Mouse (Mus musculus) kidney, adult 2 months (tissue): ENCODE measurements at regions not wholly inside any gene's neighbourhood (a gene's known extent, or its start where the extent isn't known, plus 50 kb on each side); places are given as distances from the start of the nearest gene placed in this dataset.

ENCODE experiments used
- DNase-seq: peaks from one replicate; pipeline ENCODE4 v3.0.0; 2021
- H3K27ac ChIP-seq: fragments of 200-500 bp; 2 replicates; pipeline ENCODE4 v1.5.1; 2012; ENCODE audit warnings: low read depth, low read length, control low read depth, inconsistent platforms; ENCODE audit not compliant: insufficient read depth
- H3K27me3 ChIP-seq: fragments of 200-500 bp; replicated peaks from 2 replicates; pipeline ENCODE4 v1.6.1; 2012; ENCODE audit warnings: mild to moderate bottlenecking, moderate library complexity, low read length, inconsistent platforms; ENCODE audit not compliant: control insufficient read depth, insufficient read depth
- H3K36me3 ChIP-seq: fragments of 200-500 bp; 2 replicates; pipeline ENCODE4 v1.6.1; 2012; ENCODE audit warnings: mild to moderate bottlenecking, moderate library complexity, low read length, inconsistent platforms; ENCODE audit not compliant: control insufficient read depth, insufficient read depth
- H3K4me1 ChIP-seq: fragments of 200-500 bp; 2 replicates; pipeline ENCODE4 v1.6.1; 2011; ENCODE audit warnings: low read length; ENCODE audit not compliant: control insufficient read depth, insufficient read depth
- H3K4me3 ChIP-seq: fragments of 200-500 bp; 2 replicates; pipeline ENCODE4 v1.5.1; 2011; ENCODE audit warnings: mild to moderate bottlenecking, low read depth, low read length, control low read depth; ENCODE audit not compliant: insufficient read depth
- CTCF ChIP-seq: fragments of 200-500 bp; conservative IDR thresholded peaks from 2 replicates; pipeline ENCODE4 v1.5.1; 2011; ENCODE audit warnings: low read depth, mild to moderate bottlenecking, control low read depth, low read length, moderate library complexity, mixed read lengths; ENCODE audit not compliant: insufficient read depth, insufficient read length
- POLR2A ChIP-seq: fragments of 200-500 bp; IDR thresholded peaks from one replicate; pipeline ENCODE4 v1.6.1; 2011; ENCODE audit warnings: low read depth, low read length, control low read depth
- WGBS: fragments of 180-500 bp; shearing (Covaris S2); methylation state at CpG from one replicate; pipeline ENCODE4 v1.1.7; 2018; 5-methylcytosine and 5-hydroxymethylcytosine counted together

GRCm38 (mm10) chr3:148336091-148336511, 654.3 kb downstream of the Adgrl2 start:
- Histone ChIP-seq H3K36me3 (no peaks in the 10 kb centered on the region), H3K4me3 (no peak overlapping the region), H3K27ac (no peak overlapping the region), H3K4me1 (no peaks in the 10 kb centered on the region), H3K27me3 (no peaks in the 10 kb centered on the region)
- DNase-seq = peak; percentile 38
- 6% methylated on average over 15 of the region's 15 CpGs for WGBS
- no peak for TF ChIP-seq CTCF
- no peak for TF ChIP-seq POLR2A

DNA sequence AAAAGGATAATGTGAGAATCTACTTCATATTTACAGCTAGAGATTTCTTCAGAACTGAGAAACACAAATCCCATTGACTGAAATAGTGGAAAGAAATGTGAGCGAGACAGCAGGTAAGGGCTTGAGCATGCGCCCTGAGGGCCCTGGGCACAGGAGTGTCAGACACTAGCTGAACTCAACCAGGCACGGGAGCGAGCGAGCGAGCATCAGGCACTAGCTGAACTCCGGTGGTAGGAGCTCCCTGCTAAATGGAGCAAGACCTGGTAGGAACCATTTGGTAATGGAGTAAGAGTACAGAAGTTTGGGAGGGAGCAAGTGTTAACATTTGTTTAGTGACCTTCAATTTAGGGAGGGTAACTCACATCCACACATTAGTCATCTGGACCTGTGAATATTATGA, 654.7 kb downstream of the Adgrl2 start:
- WGBS = 32% methylated on average over 7 of the region's 7 CpGs
- H3K27ac ChIP-seq = no peak overlapping the region

DNA sequence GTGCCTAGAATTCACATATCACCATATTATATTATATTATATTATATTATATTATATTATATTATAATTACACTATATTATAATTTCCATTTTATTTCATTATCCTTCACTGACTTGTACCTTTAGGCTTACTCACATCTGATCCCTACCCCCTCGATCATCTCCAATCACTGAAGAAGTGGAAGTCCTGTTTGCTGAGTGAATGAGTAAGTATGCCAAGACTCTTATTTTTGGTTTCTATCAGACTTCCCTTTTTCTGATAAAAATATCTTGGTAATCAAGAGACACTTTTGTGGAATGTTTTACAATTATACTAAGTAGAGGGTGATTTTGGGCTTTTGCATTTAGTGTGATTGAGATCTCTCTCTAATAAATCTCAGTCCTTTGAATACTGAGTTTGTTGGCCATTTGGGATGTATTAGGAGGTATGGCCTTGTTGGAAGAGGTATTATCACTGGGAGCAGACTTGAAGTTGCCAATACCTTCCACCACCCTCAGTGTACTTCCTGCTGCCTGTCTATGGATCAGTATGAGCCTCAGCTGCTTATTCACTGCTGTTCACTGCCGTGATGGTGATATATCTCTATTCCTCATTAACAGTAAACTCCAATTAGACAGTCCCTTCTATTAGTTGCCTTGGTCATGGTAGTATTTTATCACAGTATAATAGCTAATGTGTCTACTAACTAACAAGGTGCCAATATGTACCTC, 665.3 kb downstream of the Adgrl2 start:
- no peak overlapping the region for H3K27ac ChIP-seq
- no peak for DNase-seq
- no peaks in the 10 kb centered on the region for H3K36me3 ChIP-seq
- TF ChIP-seq POLR2A (no peak), CTCF (no peak)
- H3K4me1 ChIP-seq = no peaks in the 10 kb centered on the region
- H3K4me3 ChIP-seq = no peak overlapping the region
- 91% methylated on average over 2 of the region's 2 CpGs for WGBS
- H3K27me3 ChIP-seq = no peaks in the 10 kb centered on the region

More for the DNA sequence above, 654.7 kb downstream of the Adgrl2 start:
- TF ChIP-seq POLR2A (no peak), CTCF (no peak)
- no peaks in the 10 kb centered on the region for H3K4me1 ChIP-seq
- no peak for DNase-seq
- no peaks in the 10 kb centered on the region for H3K36me3 ChIP-seq
- no peak overlapping the region for H3K4me3 ChIP-seq
- no peaks in the 10 kb centered on the region for H3K27me3 ChIP-seq

DNA sequence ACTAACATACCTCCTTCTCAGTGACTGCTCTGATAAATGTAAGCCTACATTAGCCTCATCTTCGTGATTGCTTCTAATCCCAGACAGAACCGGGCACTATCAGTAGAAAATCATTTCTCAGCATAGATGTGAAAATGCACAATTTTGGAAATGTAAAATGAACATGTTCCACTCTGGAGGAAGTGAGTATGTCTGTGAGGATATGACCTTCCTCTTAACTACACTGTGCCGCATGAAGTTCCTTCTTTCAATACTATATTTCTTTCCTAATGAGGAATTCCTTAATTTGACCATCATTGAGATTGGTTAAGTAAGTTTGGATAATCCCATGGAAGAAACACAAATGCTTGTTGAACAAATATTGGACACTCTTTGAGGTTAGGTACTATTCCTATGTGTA, 668.5 kb downstream of the Adgrl2 start:
- WGBS = 89% methylated on average over 3 of the region's 3 CpGs
- H3K27me3 ChIP-seq = no peaks in the 10 kb centered on the region
- H3K4me3 ChIP-seq = no peak overlapping the region
- no peak for DNase-seq
- H3K4me1 ChIP-seq = no peaks in the 10 kb centered on the region
- no peaks in the 10 kb centered on the region for H3K36me3 ChIP-seq
- TF ChIP-seq CTCF = no peak
- no peak for TF ChIP-seq POLR2A
- no peak overlapping the region for H3K27ac ChIP-seq

DNA sequence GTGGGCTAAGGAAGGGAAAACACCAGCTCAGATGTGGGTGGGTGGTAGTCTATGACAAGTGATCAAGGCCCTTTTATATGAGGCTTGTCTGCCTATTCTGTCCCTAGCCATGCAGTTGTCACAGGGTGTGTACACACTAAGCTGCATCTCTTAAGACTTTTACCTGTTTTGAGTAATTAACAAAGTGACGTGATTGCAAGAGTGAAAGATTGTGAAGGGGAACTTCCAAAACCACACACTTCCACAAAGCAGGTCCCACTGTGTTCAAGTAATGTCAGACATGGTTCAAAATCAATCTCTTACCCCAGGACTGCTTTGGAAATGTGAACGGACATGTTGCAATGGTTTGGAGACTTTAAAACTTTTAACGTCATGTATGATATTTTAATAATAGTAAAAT, 674.2 kb downstream of the Adgrl2 start:
- WGBS = 93% methylated on average over 3 of the region's 3 CpGs
- no peaks in the 10 kb centered on the region for H3K36me3 ChIP-seq
- no peak overlapping the region for H3K4me3 ChIP-seq
- DNase-seq = no peak
- no peak overlapping the region for H3K27ac ChIP-seq
- no peaks in the 10 kb centered on the region for H3K27me3 ChIP-seq
- no peaks in the 10 kb centered on the region for H3K4me1 ChIP-seq
- TF ChIP-seq CTCF (no peak), POLR2A (no peak)

GRCm38 (mm10) chr3:148315286-148315685, 675.1 kb downstream of the Adgrl2 start:
- no peak overlapping the region for H3K27ac ChIP-seq
- H3K4me3 ChIP-seq = no peak overlapping the region
- WGBS = 97% methylated on average over 1 of the region's 1 CpGs
- H3K36me3 ChIP-seq = no peaks in the 10 kb centered on the region
- DNase-seq = no peak
- no peak for TF ChIP-seq CTCF
- no peak for TF ChIP-seq POLR2A
- no peaks in the 10 kb centered on the region for H3K27me3 ChIP-seq
- H3K4me1 ChIP-seq = no peaks in the 10 kb centered on the region

DNA sequence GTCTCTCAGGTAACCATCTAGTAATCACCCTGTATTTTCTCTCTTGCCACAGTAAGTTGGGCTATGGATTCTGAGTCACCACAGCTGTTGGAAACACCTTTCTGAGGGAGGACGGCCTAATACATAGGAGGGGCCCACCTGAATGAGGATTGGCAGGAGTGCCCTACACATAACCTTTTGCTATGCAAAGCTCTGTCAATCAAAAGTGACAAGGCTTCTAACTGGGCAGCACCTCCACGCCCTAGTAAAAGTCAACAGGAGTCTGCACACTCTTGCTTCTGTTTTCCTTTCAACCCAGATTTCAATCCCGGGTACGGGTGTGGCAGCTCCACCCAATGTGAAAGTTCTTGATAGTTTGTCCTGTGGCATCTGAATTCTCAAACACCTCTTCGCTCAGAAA, 694.8 kb downstream of the Adgrl2 start:
- H3K36me3 ChIP-seq = no peaks in the 10 kb centered on the region
- H3K4me3 ChIP-seq = no peak overlapping the region
- no peaks in the 10 kb centered on the region for H3K27me3 ChIP-seq
- 93% methylated on average over 5 of the region's 5 CpGs for WGBS
- DNase-seq = no peak
- no peaks in the 10 kb centered on the region for H3K4me1 ChIP-seq
- TF ChIP-seq CTCF (no peak), POLR2A (no peak)
- no peak overlapping the region for H3K27ac ChIP-seq
